Mouse (Mus musculus): ENCODE data around the gene Nr2f6.
"Not testable (repeated sequence)": the region's sequence is repeated elsewhere in the genome, so short reads cannot be mapped to it uniquely, and the experiment has no call there.

Gene Nr2f6

DNA sequence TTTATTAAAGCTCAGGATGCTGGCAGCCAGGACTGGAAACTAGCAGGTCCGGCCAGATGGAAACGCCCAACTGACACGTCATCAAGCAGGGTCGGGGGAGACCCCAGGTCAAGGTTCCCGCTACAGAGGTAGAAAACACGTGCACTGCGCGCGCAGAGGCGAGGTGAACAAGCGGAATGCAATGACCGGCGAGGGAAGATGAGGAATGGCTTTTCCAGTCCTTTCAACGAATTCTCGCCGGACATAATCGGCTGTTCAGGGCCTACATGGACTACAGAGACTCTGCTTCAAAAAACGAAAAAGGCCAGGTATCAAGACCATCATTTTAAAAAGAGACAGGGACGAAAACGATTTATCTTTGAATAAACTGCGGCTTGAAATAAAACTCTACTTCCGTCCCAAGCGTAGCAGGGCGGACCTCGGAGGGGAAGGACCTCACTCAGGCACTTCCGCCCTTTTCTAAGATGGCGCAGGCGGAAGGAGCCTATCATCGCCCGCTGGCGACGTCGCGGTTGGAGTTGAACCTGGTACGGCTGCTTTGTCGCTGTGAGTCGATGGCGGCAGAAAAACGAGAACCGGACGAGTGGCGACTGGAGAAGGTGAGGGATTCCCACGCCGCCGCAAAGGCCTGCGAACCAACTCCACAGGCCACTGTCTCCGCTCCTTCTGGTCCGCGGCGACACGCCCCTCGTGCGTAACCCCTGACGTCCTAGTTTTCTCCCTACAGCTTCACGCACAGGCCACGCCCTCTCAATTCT is 14.8 kb downstream of the Nr2f6 start, which contains the start of gene Use1:
Gene Use1 (plus strand): TSS at position 78 of the 758 bp plus-strand sequence.
- peak; percentile 96 for DNase-seq

GRCm38 (mm10) chr8:71358026-71358425 is 23.7 kb downstream of the Nr2f6 start:
- no peak for DNase-seq

- DNase-seq: no peak
Measured at GRCm38 (mm10) chr8:71351520-71351919, 30.2 kb downstream of the Nr2f6 start.

DNA sequence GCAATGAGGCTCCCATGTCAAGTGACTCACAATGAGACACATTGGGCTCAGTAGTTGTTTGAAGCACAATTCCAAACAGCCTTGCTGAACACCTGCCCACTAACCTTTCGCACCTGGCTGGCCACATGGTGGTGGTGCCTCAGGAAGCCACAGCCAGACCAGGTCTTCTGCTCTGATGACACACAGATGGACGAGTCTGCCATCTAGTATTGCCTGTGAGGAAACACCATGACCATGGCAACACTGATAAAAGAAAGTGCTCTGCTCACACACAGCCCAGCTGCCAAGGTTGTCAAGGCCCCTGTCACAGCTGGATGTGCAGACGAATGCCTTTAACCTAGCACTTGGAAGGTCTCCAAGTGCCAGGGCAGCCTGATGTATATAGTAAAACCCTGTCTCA is 30.6 kb downstream of the Nr2f6 start:
- no peak for DNase-seq

- no peak for DNase-seq
Measured at GRCm38 (mm10) chr8:71346581-71346980, 35.2 kb downstream of the Nr2f6 start.

GRCm38 (mm10) chr8:71340625-71341024 is 41.1 kb downstream of the Nr2f6 start:
- DNase-seq: peak; percentile 57

DNA sequence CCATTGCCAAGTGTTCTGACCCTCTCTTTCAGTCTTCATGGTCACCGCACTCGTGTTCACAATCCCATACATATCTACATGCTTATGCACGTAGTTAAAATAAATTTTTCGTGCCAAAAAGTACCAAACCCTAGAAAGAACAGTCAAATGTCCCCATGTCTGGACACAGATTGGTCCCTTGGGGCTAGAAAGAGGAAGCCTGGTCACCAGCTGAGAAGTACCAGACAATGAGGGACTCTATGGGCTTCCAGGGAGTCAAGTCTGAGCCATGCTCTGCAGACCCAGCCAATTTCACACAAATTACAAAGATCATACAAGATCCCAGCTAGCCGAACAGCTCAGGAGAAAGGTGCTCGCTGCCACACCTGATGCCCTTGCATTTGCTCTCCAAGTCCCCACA is 43.9 kb downstream of the Nr2f6 start:
- not testable (repeated sequence) for DNase-seq

- peak; percentile 56 for DNase-seq
Measured at GRCm38 (mm10) chr8:71324848-71325247, 56.9 kb downstream of the Nr2f6 start.
